Mouse (Mus musculus) MEL (cell line): ENCODE data around the gene 1700001P01Rik. TPM values are rescaled to one million over a fixed set of nuclear protein-coding genes. Genes with fewer than 3 reads are reported as not detected.

ENCODE experiments used
- DNase-seq: peaks from one replicate; pipeline ENCODE4 v3.0.0; 2011; ENCODE audit warnings: low read depth, low spot score
- H3K27ac ChIP-seq: 2 replicates; pipeline ENCODE4 v1.5.1; 2012; ENCODE audit warnings: low read depth, mild to moderate bottlenecking, control low read depth, low read length, moderate library complexity; ENCODE audit not compliant: control insufficient read depth
- H3K27me3 ChIP-seq, 2 experiments: fragments of 150-350 bp in 1 of 2; sonication (generic) in 1 of 2; 2 replicates each; pipeline ENCODE4 v1.6.1; 2012; ENCODE audit warnings: low read length in 2 of 2, mild to moderate bottlenecking in 2 of 2, improper control_type of control experiment in 1 of 2, moderate library complexity in 1 of 2; ENCODE audit not compliant: insufficient read depth in 2 of 2, control insufficient read depth in 1 of 2
- H3K36me3 ChIP-seq, 2 experiments: 2 replicates each; pipeline ENCODE4 v1.6.1; 2012 to 2014; ENCODE audit warnings: low read length in 2 of 2, improper control_type of control experiment in 1 of 2, inconsistent platforms in 1 of 2, mild to moderate bottlenecking in 1 of 2; ENCODE audit not compliant: insufficient read depth in 2 of 2, control insufficient read depth in 1 of 2
- H3K4me1 ChIP-seq, 2 experiments: fragments of 150-350 bp in 1 of 2; sonication (generic) in 1 of 2; 2 replicates each; pipeline ENCODE4 v1.6.1; 2012; ENCODE audit warnings: low read length in 2 of 2, improper control_type of control experiment in 1 of 2, mild to moderate bottlenecking in 1 of 2; ENCODE audit not compliant: insufficient read depth in 2 of 2, control insufficient read depth in 1 of 2
- H3K4me3 ChIP-seq, 2 experiments: fragments of 150-350 bp in 1 of 2; sonication (generic) in 1 of 2; 2 replicates each; pipeline ENCODE4 v1.5.1; 2012; ENCODE audit warnings: low read depth in 2 of 2, low read length in 2 of 2, mild to moderate bottlenecking in 2 of 2, moderate library complexity in 2 of 2, control low read depth in 1 of 2, improper control_type of control experiment in 1 of 2; ENCODE audit not compliant: control insufficient read depth in 1 of 2, insufficient read depth in 1 of 2
- H3K79me2 ChIP-seq: 2 replicates; pipeline ENCODE4 v1.6.1; 2012; ENCODE audit warnings: mild to moderate bottlenecking, low read length, moderate library complexity; ENCODE audit not compliant: control insufficient read depth, poor library complexity, insufficient read depth
- H3K9ac ChIP-seq: 2 replicates; pipeline ENCODE4 v1.6.1; 2012; ENCODE audit warnings: low read depth, mild to moderate bottlenecking, control low read depth, low read length, moderate library complexity; ENCODE audit not compliant: control insufficient read depth, poor library complexity, severe bottlenecking
- H3K9me3 ChIP-seq: fragments of 150-350 bp; sonication (generic); replicated peaks from 2 replicates; pipeline ENCODE4 v1.6.1; 2012; ENCODE audit warnings: mild to moderate bottlenecking, low read length, improper control_type of control experiment, moderate library complexity; ENCODE audit not compliant: insufficient read depth
- BHLHE40 ChIP-seq: IDR thresholded peaks from 2 replicates; pipeline ENCODE4 v1.6.1; 2012; ENCODE audit warnings: low read depth, mild to moderate bottlenecking, inconsistent platforms, low read length, improper control_type of control experiment, borderline replicate concordance
- CHD1 ChIP-seq: IDR thresholded peaks from 2 replicates; pipeline ENCODE4 v1.6.1; 2012; ENCODE audit warnings: low read depth, mild to moderate bottlenecking, inconsistent platforms, low read length, improper control_type of control experiment
- ELF1 ChIP-seq: IDR thresholded peaks from 2 replicates; pipeline ENCODE4 v1.6.1; 2014; ENCODE audit warnings: low read depth, mild to moderate bottlenecking, inconsistent platforms, low read length, improper control_type of control experiment, moderate library complexity
- EP300 ChIP-seq, 2 experiments: IDR thresholded peaks; 2 replicates each; pipeline ENCODE4 v1.6.1; 2011; ENCODE audit warnings: improper control_type of control experiment in 2 of 2, low read length in 2 of 2, low read depth in 1 of 2, mild to moderate bottlenecking in 1 of 2
- ETS1 ChIP-seq: IDR thresholded peaks from 2 replicates; pipeline ENCODE4 v1.6.1; 2012; ENCODE audit warnings: low read depth, mild to moderate bottlenecking, inconsistent platforms, low read length, improper control_type of control experiment, moderate library complexity
- GABPA ChIP-seq: IDR thresholded peaks from 2 replicates; pipeline ENCODE4 v1.6.1; 2012; ENCODE audit warnings: low read depth, mild to moderate bottlenecking, inconsistent platforms, low read length, improper control_type of control experiment, moderate library complexity
- HCFC1 ChIP-seq: IDR thresholded peaks from 2 replicates; pipeline ENCODE4 v1.6.1; 2012; ENCODE audit warnings: low read depth, mild to moderate bottlenecking, inconsistent platforms, low read length, improper control_type of control experiment, moderate library complexity
- KAT2A ChIP-seq: conservative IDR thresholded peaks from 2 replicates; pipeline ENCODE4 v1.6.1; 2012; ENCODE audit warnings: low read depth, low read length, improper control_type of control experiment, inconsistent platforms
- MAFK ChIP-seq: IDR thresholded peaks from 2 replicates; pipeline ENCODE4 v1.6.1; 2011; ENCODE audit warnings: low read depth, mild to moderate bottlenecking, low read length, improper control_type of control experiment, borderline replicate concordance
- MAX ChIP-seq: IDR thresholded peaks from 2 replicates; pipeline ENCODE4 v1.6.1; 2011; ENCODE audit warnings: low read length, improper control_type of control experiment
- MEF2A ChIP-seq: IDR thresholded peaks from 2 replicates; pipeline ENCODE4 v1.6.1; 2014; ENCODE audit warnings: low read depth, mild to moderate bottlenecking, inconsistent platforms, low read length, improper control_type of control experiment; ENCODE audit not compliant: poor library complexity, insufficient replicate concordance, severe bottlenecking; ENCODE audit errors: extremely low read depth
- MYB ChIP-seq: IDR thresholded peaks from 2 replicates; pipeline ENCODE4 v1.6.1; 2011; ENCODE audit warnings: mild to moderate bottlenecking, low read depth, low read length, improper control_type of control experiment
- MYC ChIP-seq: IDR thresholded peaks from 2 replicates; pipeline ENCODE4 v1.6.1; 2011; ENCODE audit warnings: low read depth, mild to moderate bottlenecking, low read length, improper control_type of control experiment, moderate library complexity
- POLR2A ChIP-seq, 2 experiments: IDR thresholded peaks; 2 replicates each; pipeline ENCODE4 v1.6.1; 2011 to 2012; ENCODE audit warnings: low read length in 2 of 2, mild to moderate bottlenecking in 2 of 2, control low read depth in 1 of 2, improper control_type of control experiment in 1 of 2, low read depth in 1 of 2, moderate library complexity in 1 of 2; ENCODE audit not compliant: control insufficient read depth in 1 of 2, insufficient read depth in 1 of 2, poor library complexity in 1 of 2
- POLR2AphosphoS5 ChIP-seq: IDR thresholded peaks from 2 replicates; pipeline ENCODE4 v1.6.1; 2012; ENCODE audit warnings: low read depth, borderline replicate concordance, mild to moderate bottlenecking, inconsistent platforms, low read length, moderate library complexity, mixed read lengths
- RCOR1 ChIP-seq: IDR thresholded peaks from 2 replicates; pipeline ENCODE4 v1.6.1; 2012; ENCODE audit warnings: low read depth, mild to moderate bottlenecking, inconsistent platforms, low read length, improper control_type of control experiment
- SMC3 ChIP-seq: IDR thresholded peaks from 2 replicates; pipeline ENCODE4 v1.6.1; 2011; ENCODE audit warnings: low read depth, low read length, improper control_type of control experiment
- UBTF ChIP-seq: IDR thresholded peaks from 2 replicates; pipeline ENCODE4 v1.6.1; 2012; ENCODE audit warnings: low read depth, mild to moderate bottlenecking, inconsistent platforms, low read length, improper control_type of control experiment, moderate library complexity, borderline replicate concordance; ENCODE audit not compliant: insufficient read depth
- USF1 ChIP-seq: IDR thresholded peaks from 2 replicates; pipeline ENCODE4 v1.6.1; 2014; ENCODE audit warnings: low read depth, mild to moderate bottlenecking, inconsistent platforms, low read length, improper control_type of control experiment, moderate library complexity
- ZC3H11A ChIP-seq: IDR thresholded peaks from 2 replicates; pipeline ENCODE4 v1.6.1; 2012; ENCODE audit warnings: low read depth, mild to moderate bottlenecking, inconsistent platforms, low read length, improper control_type of control experiment
- ZKSCAN1 ChIP-seq: IDR thresholded peaks from 2 replicates; pipeline ENCODE4 v1.6.1; 2012; ENCODE audit warnings: low read depth, mild to moderate bottlenecking, inconsistent platforms, low read length, improper control_type of control experiment, moderate library complexity
- polyA plus RNA-seq, 2 experiments: library from polyadenylated mRNA; stranded (reverse) in 1 of 2; unstranded in 1 of 2; fragments of >175 nt in 1 of 2; fragments of >200 nt in 1 of 2; gene quantifications; 2 replicates each; pipeline versions ENCODE4 v1.2.1 to v1.2.4; 2012; ENCODE audit warnings: low replicate concordance in 2 of 2, low read depth in 1 of 2; ENCODE audit not compliant: insufficient read length in 2 of 2, insufficient read depth in 1 of 2, missing spikeins in 1 of 2
- total RNA-seq: library from RNA; depleted of rRNA; stranded (reverse); fragments of 300-350 nt; gene quantifications from 2 replicates; pipeline ENCODE4 v1.2.3, GENCODE M21; 2012

Gene 1700001P01Rik
- total and polyA plus RNA-seq, 3 experiments = 0.43 to 0.69 TPM; not detected in 1

DNA sequence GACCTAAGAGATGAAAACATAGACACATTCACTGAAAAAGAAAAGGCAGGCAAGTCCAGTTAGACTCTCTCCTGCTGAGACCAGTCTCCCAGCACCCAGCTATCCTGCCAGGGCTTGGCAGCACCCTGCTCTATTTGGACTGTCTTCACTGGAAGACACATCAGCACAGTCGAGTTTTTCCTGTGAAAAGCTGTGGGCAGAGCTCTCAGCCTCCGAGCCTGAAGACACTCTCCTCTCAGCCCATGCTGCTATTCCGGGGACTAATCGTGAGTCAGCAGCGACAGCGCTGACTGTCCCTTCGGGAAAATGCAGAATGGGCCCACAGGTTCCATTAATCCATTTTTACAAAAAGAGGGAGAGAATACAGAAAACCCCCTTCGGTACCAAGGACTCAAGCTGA lies 22.4 kb downstream of the 1700001P01Rik start:
- Histone ChIP-seq H3K4me1 (peaks cover 2 to 3% of the 10 kb centered on the region in 2 experiments; a peak in 2 of 4 replicates), H3K36me3 (peaks cover 6 to 9% of the 10 kb centered on the region in 2 experiments)
- TF ChIP-seq GABPA (no peak), ZKSCAN1 (no peak), MAX (no peak), HCFC1 (no peak), MYC (no peak), ELF1 (no peak), MYB (no peak), EP300 (IDR thresholded peaks at IDR 0.05; ENCODE audit: low read depth in 1 of 2, low read length in 2 of 2) (no peak), USF1 (no peak), RCOR1 (no peak), KAT2A (no peak), MEF2A (no peak), MAFK (no peak), CHD1 (no peak), BHLHE40 (no peak), ZC3H11A (no peak), SMC3 (no peak), UBTF (no peak), POLR2A (IDR thresholded peaks at IDR 0.05; ENCODE audit: control insufficient read depth in 1 of 2, insufficient read depth in 1 of 2, low read depth in 1 of 2, low read length in 2 of 2, poor library complexity in 1 of 2) (no peak), POLR2AphosphoS5 (no peak)

DNA sequence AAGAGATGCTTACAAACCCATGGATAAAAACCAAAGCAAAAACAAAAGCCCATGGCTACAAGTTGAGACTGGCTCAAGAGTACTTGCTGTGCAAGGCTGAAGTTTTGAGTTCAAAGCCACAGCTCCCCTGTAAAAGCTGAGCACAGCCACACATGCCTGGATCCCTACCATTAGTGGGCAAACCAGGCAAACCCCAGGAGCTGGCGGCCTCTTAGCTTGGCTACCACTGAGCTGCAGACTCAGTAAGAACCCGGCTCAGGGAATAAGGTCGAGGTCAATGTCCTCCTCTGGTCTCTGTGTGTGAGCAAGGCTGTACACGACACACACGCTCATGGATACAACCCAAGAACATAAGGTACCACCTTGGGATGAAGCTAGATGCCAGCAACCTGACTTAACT lies 27.2 kb downstream of the 1700001P01Rik start:
- Histone ChIP-seq H3K4me1 (peaks cover under 1 to 2% of the 10 kb centered on the region in 2 experiments; a peak in 1 of 4 replicates), H3K4me3 (no peak overlapping the region), H3K9ac (no peak overlapping the region), H3K9me3 (no peaks in the 10 kb centered on the region), H3K36me3 (peaks cover 2 to 11% of the 10 kb centered on the region in 2 experiments; a peak in 3 of 4 replicates), H3K27ac (no peak overlapping the region), H3K79me2 (peaks cover 11% of the 10 kb centered on the region), H3K27me3 (no peaks in the 10 kb centered on the region)
- no peak for TF ChIP-seq MAX
- no peak for TF ChIP-seq ZKSCAN1
- no peak for TF ChIP-seq ETS1
- no peak for DNase-seq

More for the DNA sequence above, 22.4 kb downstream of the 1700001P01Rik start:
- no peaks in the 10 kb centered on the region for H3K79me2 ChIP-seq
- H3K4me3 ChIP-seq = no peak overlapping the region
- no peak overlapping the region for H3K9ac ChIP-seq
- H3K27me3 ChIP-seq = no peaks in the 10 kb centered on the region
- H3K9me3 ChIP-seq = no peaks in the 10 kb centered on the region
- no peak for DNase-seq
- no peak overlapping the region for H3K27ac ChIP-seq
